Mouse (Mus musculus) cerebellum, adult 8-10 months (tissue): ENCODE results near the gene Ankrd12.

Experiments
- DNase-seq: peaks from one replicate; pipeline ENCODE4 v3.0.0; 2022

The Ankrd12 gene

GRCm38 (mm10) chr17:65961606-65962136, 115.2 kb downstream of the Ankrd12 start:
- DNase-seq: no peak

DNA sequence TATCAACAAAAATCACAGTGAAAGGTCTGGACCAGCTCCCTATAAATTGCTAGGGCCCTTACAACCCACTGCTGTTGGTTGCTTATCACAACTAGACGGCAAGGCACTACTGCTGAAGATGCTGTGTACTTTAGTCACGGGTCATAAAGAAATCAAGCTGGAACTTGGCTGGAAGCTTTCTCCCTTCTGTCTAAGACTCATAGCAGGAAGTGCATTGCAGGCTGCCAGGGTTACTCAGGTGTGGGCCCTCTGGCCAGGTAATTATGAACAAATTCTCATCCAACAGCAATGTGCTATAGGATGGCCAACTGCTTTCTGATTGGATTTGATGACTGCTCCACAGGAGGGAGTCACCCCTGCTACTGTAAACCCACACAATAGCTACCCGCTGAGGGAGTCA, 117.9 kb downstream of the Ankrd12 start:
- DNase-seq: no peak

DNA sequence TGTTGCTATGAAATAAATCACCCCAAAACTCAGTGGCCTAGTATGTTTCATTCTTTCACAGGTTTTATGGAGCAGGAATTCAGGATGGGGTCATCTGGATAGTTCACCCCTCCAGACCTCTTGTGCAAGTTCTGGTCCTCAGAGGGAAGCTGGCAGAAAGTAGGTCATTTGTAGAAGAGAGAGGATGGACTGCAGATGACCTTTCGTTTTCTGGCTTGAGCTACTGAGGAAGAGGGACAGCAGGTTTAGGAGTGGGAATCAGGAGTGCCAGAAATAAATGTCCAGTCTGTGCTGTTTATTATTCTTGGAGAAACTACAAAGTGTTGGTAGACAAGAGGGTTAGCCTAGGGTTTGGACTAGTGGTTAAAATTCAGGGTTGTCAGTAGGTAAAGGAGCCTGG, 118.5 kb downstream of the Ankrd12 start:
- DNase-seq: no peak

DNA sequence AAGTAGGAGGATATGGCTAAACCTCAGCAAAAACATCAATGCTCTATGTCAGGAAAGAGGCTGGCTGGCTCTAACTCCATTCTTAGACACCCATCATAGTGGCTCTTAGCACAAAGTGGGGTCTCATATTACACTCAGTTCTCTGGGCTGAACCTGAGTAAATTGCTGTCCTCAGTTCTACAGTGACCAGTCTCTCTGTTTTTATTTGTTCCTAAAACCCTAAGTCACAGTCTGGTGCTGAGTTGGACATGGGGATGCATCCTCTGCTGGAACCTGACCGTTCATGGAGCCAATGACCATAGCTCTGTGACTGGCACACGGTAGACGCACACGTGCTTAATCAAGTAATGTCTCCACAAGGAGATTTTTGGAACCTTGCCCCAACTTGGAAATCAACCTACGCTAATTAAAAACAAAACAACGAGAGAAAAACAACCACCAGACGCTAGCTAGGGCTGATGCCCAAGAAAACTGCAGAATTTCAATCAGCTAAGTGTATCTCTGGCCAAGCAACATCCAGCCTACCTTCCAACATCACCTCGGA, 119.0 kb downstream of the Ankrd12 start:
- DNase-seq: no peak

- no peak for DNase-seq
These were observed 119.7 kb downstream of the Ankrd12 start for GRCm38 (mm10) chr17:65956993-65957781.

DNA sequence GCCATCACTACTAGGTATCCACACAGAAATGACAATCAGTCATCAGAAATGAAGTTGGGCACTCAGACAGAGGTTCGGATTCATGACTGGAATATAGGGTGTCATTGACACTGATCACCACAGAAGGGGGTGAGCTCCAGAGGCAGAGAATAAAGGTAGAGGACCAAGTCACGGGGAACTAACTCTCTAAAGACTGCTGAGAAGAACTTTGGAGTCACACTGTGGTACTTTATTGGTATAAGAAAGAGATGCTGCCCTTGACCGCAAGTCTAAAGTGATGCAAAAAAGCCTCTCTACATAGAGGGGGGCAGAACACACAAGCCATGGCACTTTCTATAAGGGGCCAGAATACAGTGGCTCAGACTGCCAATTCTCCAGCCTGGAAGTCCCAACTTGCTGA, 120.7 kb downstream of the Ankrd12 start:
- no peak for DNase-seq

DNA sequence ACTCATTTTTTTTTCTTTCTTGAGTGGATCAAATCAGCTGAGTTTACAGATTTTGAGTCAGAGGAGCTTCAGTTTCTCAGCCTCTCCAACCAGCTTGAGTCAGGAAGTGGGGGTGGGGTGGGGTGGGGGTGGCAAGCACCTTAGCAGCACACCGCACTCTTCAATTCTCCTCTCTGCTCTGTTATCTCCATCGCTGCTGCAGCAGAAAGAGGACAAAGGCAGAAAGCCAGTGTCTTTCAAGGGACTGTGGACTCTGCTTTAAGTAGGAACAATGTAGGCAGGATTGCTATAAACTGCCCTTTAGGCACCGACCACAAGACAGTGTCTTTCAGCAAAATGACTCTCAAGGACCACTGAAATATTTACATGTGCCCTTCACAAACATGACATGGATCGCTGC, 122.9 kb downstream of the Ankrd12 start:
- DNase-seq: no peak

- no peak for DNase-seq
These were observed 124.8 kb downstream of the Ankrd12 start for GRCm38 (mm10) chr17:65952083-65952482.

GRCm38 (mm10) chr17:65950622-65951404, 126.1 kb downstream of the Ankrd12 start, which contains the start of gene Twsg1:
Gene Twsg1, minus strand, starts transcription at chr17:65951226.
- peak; percentile 97 for DNase-seq

DNA sequence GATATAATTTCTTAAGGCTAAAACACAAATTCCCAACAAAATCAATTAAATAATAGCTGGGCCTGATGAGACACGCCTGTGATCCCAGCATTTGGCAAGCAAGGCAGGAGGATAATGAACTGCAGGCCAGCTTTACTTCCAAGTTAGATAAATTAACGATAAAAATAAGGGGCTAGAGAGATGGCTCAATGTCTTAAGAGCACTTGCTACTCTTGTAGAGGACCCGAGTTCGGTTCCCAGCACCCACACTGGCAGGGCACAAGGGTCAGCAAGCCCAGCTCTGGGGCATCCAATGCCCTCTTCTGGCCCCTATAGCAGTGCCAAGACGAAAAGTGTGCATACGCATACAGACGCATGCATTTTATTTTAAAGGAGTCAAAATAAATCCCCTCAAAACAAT, 126.7 kb downstream of the Ankrd12 start:
- DNase-seq: peak; percentile 39

DNA sequence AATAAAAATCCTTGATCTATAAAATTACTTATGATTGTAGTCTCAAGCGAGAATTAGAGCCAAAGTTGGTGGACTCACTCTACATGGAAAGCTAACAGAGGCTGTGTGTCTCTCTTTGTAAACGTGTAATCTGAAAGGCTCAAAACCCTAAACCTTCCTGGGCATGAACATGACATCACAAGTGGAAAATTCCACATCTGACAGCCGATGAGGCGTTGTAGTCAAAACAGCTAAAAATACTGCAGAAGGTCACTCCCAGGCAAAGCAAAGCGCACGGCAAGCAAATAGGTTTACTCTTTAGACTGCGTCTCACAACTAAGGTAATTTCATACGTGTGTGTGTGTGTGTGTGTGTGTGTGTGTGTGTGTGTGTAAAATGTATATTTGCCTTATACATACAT, 129.6 kb downstream of the Ankrd12 start:
- no peak for DNase-seq

- DNase-seq: no peak
These were observed 131.5 kb downstream of the Ankrd12 start for GRCm38 (mm10) chr17:65945420-65945819.

DNA sequence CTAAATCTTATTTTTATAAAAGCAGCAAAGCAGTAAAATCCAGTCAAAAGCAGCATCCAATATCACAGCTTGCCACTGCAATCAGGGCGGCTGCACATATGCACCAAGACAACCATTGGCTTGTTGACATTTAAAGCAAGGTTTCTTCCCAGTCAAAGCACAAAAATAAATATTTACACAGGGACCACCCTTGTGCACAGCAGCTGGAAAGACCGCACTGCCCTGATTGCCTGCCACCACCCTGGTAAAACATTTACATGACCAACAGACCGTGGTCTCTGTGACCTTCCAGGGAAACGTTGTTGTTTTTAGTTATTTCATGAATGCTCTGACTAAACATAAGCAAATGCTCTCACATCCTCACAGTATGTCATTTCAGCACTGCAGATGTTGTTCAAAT, 134.5 kb downstream of the Ankrd12 start:
- DNase-seq: no peak

GRCm38 (mm10) chr17:65941275-65941674, 135.6 kb downstream of the Ankrd12 start:
- DNase-seq: no peak

DNA sequence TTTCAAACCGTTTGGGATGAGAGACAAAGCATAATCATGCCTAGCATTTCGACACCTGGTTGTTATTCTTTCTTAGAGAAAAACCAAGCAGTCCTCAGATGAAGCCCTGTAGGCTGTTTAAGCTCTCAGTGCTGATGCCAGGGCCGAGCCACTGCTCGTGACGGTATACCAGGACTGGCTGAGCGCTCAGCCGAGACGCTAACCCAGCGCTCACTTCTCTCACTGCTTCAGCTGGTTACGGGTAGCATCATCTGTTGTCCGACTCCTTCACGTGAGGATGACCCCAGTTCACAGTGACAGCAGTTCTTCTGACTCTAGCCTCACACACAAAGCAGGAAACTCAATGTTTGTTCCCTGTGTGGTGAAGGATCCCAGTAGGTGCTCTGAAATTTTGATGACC, 136.7 kb downstream of the Ankrd12 start:
- no peak for DNase-seq

DNA sequence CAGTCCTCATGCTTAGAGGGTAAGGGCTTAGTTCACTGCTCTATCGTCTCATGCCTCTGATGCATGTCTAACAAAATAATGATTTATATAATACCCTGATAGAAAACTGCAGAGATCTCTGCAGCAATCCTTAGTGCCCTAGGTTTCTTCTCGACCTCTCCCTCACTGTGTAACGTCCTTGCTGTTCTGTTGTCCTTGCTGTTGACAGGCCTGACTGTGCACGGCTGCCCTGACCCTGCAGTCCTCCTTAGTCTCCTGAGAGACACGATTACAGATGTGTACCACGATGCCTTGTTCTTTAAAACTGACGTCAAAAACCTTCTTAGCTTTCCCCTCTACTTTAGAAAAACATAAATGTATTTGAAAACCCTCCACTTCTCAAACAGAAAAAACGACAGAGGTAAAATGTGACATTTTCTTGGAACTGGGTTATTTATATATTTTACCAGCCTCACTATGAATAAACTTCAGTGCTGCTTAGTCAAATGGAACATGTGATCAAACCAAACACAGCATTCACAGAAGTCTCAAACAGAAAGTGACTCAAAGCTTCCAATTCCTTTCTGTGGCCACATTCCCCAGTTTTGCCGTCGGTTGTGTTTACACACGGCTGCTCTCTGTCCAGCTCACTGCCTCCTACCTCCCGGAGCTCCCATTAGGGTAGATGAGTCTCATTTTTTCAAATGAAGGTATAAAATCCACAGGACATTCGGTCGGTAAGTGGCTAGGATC, 137.3 kb downstream of the Ankrd12 start:
- DNase-seq: no peak

GRCm38 (mm10) chr17:65937671-65938070, 139.2 kb downstream of the Ankrd12 start:
- no peak for DNase-seq

DNA sequence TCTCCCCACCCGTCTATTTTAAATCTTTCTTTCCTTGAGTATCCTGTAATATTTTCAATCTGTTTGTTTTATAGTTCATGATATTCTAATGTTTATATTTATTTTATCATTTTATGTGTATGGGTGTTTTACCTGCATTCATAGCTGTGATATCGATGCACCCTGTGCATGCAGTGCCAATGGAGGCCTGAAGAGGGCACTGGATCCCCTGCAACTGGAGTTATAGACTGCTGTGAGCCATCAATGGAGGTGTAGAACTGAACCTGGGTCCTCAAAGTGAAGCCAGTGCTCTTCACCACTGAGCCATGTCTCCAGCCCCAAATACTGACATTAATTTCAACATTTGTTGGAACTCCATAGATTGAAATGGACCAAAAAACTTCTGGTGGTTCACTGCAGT, 143.1 kb downstream of the Ankrd12 start:
- DNase-seq: no peak

DNA sequence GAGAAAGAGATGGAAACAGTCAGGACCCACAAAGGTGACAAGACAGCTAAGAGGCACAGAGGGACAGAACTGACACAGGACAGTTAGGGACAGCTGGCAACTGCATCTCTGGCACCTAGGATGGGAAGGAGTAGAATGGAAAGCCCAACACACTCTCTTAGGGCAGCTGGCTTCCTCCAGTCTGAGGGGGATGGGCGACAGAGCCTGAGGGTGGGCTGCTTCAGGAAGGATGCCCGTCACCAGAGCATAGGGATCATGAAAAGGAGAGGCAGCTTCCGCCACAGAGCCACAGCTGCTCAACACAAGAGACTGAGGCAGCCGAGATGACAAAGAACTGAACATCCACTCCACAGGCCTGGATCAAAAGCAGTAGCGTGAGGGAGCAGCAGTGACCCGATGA, 145.4 kb downstream of the Ankrd12 start:
- no peak for DNase-seq

DNA sequence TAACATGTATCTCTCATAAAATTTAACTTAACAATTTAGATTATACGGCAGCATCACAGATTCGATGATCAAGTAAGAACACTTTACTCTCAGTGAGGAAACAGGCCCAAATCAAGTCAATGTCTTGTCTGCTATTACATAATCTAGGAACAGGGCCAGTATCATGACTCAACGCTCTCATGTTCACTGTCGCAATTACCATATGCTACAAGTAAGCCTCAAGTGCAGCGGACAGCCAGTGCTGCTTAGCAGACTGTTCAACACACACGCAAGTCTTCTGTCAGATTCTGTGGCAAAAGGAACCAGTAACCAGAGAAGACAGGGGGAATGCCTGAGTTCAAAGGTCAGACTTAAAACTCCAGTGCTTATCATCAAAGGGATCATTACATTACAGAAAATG, 145.9 kb downstream of the Ankrd12 start:
- peak; percentile 58 for DNase-seq

GRCm38 (mm10) chr17:65930158-65930826, 146.6 kb downstream of the Ankrd12 start:
- DNase-seq: no peak

DNA sequence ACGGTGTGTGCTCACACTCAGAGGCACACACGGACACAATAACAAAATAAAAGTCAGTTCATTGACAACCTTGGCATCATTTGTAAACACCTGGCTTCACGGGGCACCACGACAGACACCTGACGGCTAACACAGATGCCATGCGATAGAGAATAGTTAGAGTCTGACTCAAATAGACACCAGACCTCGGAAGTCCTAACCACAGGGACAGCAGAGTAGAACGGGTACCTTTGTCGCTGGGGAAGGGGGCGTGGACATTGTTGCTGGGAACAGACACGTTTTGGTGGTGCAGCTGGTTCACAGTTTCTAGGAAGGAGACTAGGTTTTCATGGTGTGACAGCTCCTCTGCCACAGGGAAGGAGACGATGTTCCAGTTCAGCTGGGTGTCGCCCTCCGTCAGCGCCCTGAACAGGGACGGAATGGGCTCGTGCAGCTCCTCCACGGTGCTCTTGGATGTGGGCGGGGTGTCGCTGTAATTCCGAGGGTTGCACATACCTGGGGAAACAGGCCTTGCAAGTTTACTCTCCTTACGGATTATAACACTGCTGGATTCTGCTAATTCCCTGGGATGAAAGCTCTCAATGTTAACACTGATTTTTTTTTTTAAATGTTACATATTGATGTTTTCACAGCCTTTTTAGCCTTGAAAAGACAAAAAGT, 147.4 kb downstream of the Ankrd12 start:
- no peak for DNase-seq
